Mouse (Mus musculus) stomach, embryonic 15.5 days (tissue): ENCODE measurements around the gene Hs3st6. TPM values are rescaled to one million over a fixed set of nuclear protein-coding genes. Genes with fewer than 3 reads are reported as not detected.
A peak's percentile ranks its signal among the peaks of the same experiment; 100 is the strongest.
"Not testable (repeated sequence)": the region's sequence is repeated elsewhere in the genome, so short reads cannot be mapped to it uniquely, and the experiment has no call there.

ENCODE experiments used
- ATAC-seq: fragments of 200-750 bp; cut with Nextera tagmentation; 2 replicates; pipeline ENCODE4 v1.8.0; 2017; ENCODE audit warnings: low read depth, moderate number of reproducible peaks, moderate TSS enrichment; ENCODE audit not compliant: insufficient read depth, low FRiP score
- H3K27ac ChIP-seq: fragments of 300-500 bp; sonication (generic); 2 replicates; pipeline ENCODE4 v1.5.1; 2015; ENCODE audit warnings: mild to moderate bottlenecking, inconsistent platforms
- H3K27me3 ChIP-seq: fragments of 300-500 bp; sonication (generic); replicated peaks from 2 replicates; pipeline ENCODE4 v1.6.1; 2015; ENCODE audit warnings: inconsistent platforms
- H3K36me3 ChIP-seq: fragments of 300-500 bp; sonication (generic); 2 replicates; pipeline ENCODE4 v1.6.1; 2015; ENCODE audit warnings: inconsistent platforms
- H3K4me1 ChIP-seq: fragments of 300-500 bp; sonication (generic); 2 replicates; pipeline ENCODE4 v1.6.1; 2015; ENCODE audit warnings: inconsistent platforms
- H3K4me2 ChIP-seq: fragments of 300-500 bp; sonication (generic); 2 replicates; pipeline ENCODE4 v1.6.1; 2015; ENCODE audit warnings: mild to moderate bottlenecking, inconsistent platforms
- H3K4me3 ChIP-seq: fragments of 300-500 bp; sonication (generic); replicated peaks from 2 replicates; pipeline ENCODE4 v1.5.1; 2015; ENCODE audit warnings: inconsistent platforms
- H3K9ac ChIP-seq: fragments of 300-500 bp; sonication (generic); 2 replicates; pipeline ENCODE4 v1.6.1; 2015; ENCODE audit warnings: inconsistent platforms
- H3K9me3 ChIP-seq: fragments of 300-500 bp; sonication (generic); 2 replicates; pipeline ENCODE4 v1.6.1; 2016; ENCODE audit warnings: inconsistent platforms
- WGBS: fragments of 180-500 bp; shearing (Covaris S2); methylation state at CpG from one replicate; pipeline ENCODE4 v1.1.7; 2015; 5-methylcytosine and 5-hydroxymethylcytosine counted together
- polyA plus RNA-seq: library from polyadenylated mRNA; unstranded; fragments of >200 nt; fragmentation: Nextera tagmentation; extraction: Ambion mirVana; gene quantifications from 2 replicates; pipeline ENCODE4 v1.2.1, GENCODE M21; 2015

Hs3st6 gene
- polyA plus RNA-seq: 1.1 and 1.5 TPM in 2 replicates

- peaks cover 54% of the 10 kb centered on the region for H3K27me3 ChIP-seq
- under 1% methylated on average over 65 of the region's 82 CpGs for WGBS
- H3K9me3 ChIP-seq: no peaks in the 10 kb centered on the region
- no peaks in the 10 kb centered on the region for H3K36me3 ChIP-seq
- H3K4me2 ChIP-seq: peak within 1 kb of the TSS; percentile 97
- peaks cover 5% of the 10 kb centered on the region; the same call in 1 of the 2 replicates for H3K4me1 ChIP-seq
- no peak within 1 kb of the TSS for H3K9ac ChIP-seq
- peak within 1 kb of the TSS; percentile 51 for H3K4me3 ChIP-seq
- peak; percentile 85 for ATAC-seq
- H3K27ac ChIP-seq: no peak within 1 kb of the TSS
Observed at GRCm38 (mm10) chr17:24752415-24753394, at the start of gene Hs3st6. Gene Hs3st6 (plus strand): TSS chr17:24752988.

- Histone ChIP-seq H3K27ac (no peak overlapping the region), H3K4me1 (no peaks in the 10 kb centered on the region), H3K9me3 (no peaks in the 10 kb centered on the region), H3K9ac (no peak overlapping the region), H3K27me3 (no peaks in the 10 kb centered on the region), H3K4me3 (no peak overlapping the region), H3K4me2 (no peak overlapping the region), H3K36me3 (peaks cover 34% of the 10 kb centered on the region)
- ATAC-seq: no peak
- 92% methylated on average over 3 of the region's 3 CpGs for WGBS
Observed at GRCm38 (mm10) chr17:24705821-24706220, 47.0 kb upstream of the Hs3st6 start.

GRCm38 (mm10) chr17:24706982-24707800 is 45.6 kb upstream of the Hs3st6 start, which contains the start of gene Tbl3:
Gene Tbl3 (minus strand): TSS chr17:24707660.
- Histone ChIP-seq H3K27me3 (no peaks in the 10 kb centered on the region), H3K4me2 (peak within 1 kb of the TSS; percentile 79), H3K27ac (peak within 1 kb of the TSS; percentile 86), H3K9me3 (no peaks in the 10 kb centered on the region), H3K9ac (peak within 1 kb of the TSS; percentile 80), H3K4me1 (no peaks in the 10 kb centered on the region), H3K36me3 (peaks cover 20% of the 10 kb centered on the region), H3K4me3 (peak within 1 kb of the TSS; percentile 86)
- ATAC-seq: peak; percentile 80
- WGBS: 4% methylated on average over 32 of the region's 32 CpGs

- no peak for ATAC-seq
- H3K9me3 ChIP-seq: no peaks in the 10 kb centered on the region
- no peaks in the 10 kb centered on the region for H3K27me3 ChIP-seq
- no peaks in the 10 kb centered on the region for H3K4me1 ChIP-seq
- peak overlapping the region; percentile 79 for H3K4me2 ChIP-seq
- 5% methylated on average over 24 of the region's 24 CpGs for WGBS
- peak overlapping the region; percentile 80 for H3K9ac ChIP-seq
- H3K36me3 ChIP-seq: peaks cover 16% of the 10 kb centered on the region
- H3K27ac ChIP-seq: peak overlapping the region; percentile 86
- H3K4me3 ChIP-seq: peak overlapping the region; percentile 86
Observed at GRCm38 (mm10) chr17:24707801-24708425, 44.9 kb upstream of the Hs3st6 start.

GRCm38 (mm10) chr17:24708646-24709045 is 44.1 kb upstream of the Hs3st6 start:
- Histone ChIP-seq H3K9me3 (no peaks in the 10 kb centered on the region), H3K27me3 (no peaks in the 10 kb centered on the region), H3K27ac (no peak overlapping the region), H3K4me3 (peak overlapping the region; percentile 86; the same call in 1 of the 2 replicates), H3K4me2 (no peak overlapping the region), H3K36me3 (peaks cover 13% of the 10 kb centered on the region), H3K4me1 (no peaks in the 10 kb centered on the region), H3K9ac (no peak overlapping the region)
- 34% methylated on average over 2 of the region's 2 CpGs for WGBS
- no peak for ATAC-seq

GRCm38 (mm10) chr17:24715556-24715955 is 37.2 kb upstream of the Hs3st6 start:
- no peaks in the 10 kb centered on the region for H3K9me3 ChIP-seq
- ATAC-seq: no peak
- peaks cover 11% of the 10 kb centered on the region; the same call in 1 of the 2 replicates for H3K36me3 ChIP-seq
- H3K27me3 ChIP-seq: no peaks in the 10 kb centered on the region
- H3K9ac ChIP-seq: no peak overlapping the region
- no peak overlapping the region for H3K4me3 ChIP-seq
- H3K4me2 ChIP-seq: no peak overlapping the region
- no peak overlapping the region for H3K27ac ChIP-seq
- no peaks in the 10 kb centered on the region; the same call in 1 of the 2 replicates for H3K4me1 ChIP-seq
- 77% methylated on average over 6 of the region's 6 CpGs for WGBS

- no peak for ATAC-seq
- Histone ChIP-seq H3K36me3 (peaks cover 12% of the 10 kb centered on the region; the same call in 1 of the 2 replicates), H3K27me3 (no peaks in the 10 kb centered on the region), H3K4me2 (no peak overlapping the region), H3K9me3 (no peaks in the 10 kb centered on the region), H3K4me1 (peaks cover 1% of the 10 kb centered on the region; the same call in 1 of the 2 replicates), H3K4me3 (no peak overlapping the region), H3K9ac (no peak overlapping the region), H3K27ac (no peak overlapping the region)
- WGBS: 95% methylated on average over 15 of the region's 15 CpGs
Observed at GRCm38 (mm10) chr17:24716166-24716682, 36.6 kb upstream of the Hs3st6 start.

GRCm38 (mm10) chr17:24717943-24718342 is 34.8 kb upstream of the Hs3st6 start, which contains the start of the genes Rnf151 and Rps2:
Gene Rnf151 (minus strand): TSS chr17:24718063.
Gene Rps2 (plus strand): TSS chr17:24718116.
- no peak for ATAC-seq
- Histone ChIP-seq H3K9me3 (no peaks in the 10 kb centered on the region), H3K27ac (no peak within 1 kb of the TSS), H3K4me2 (peak within 1 kb of the TSS; percentile 57), H3K4me3 (peak within 1 kb of the TSS; percentile 90), H3K27me3 (no peaks in the 10 kb centered on the region), H3K9ac (peak within 1 kb of the TSS; percentile 96; the same call in 1 of the 2 replicates), H3K36me3 (peaks cover 25% of the 10 kb centered on the region), H3K4me1 (peaks cover 16% of the 10 kb centered on the region)
- 87% methylated on average over 4 of the region's 4 CpGs for WGBS

GRCm38 (mm10) chr17:24718938-24719337 is 33.9 kb upstream of the Hs3st6 start:
- not testable (repeated sequence) for H3K9me3 ChIP-seq, ATAC-seq, H3K27me3 ChIP-seq, H3K27ac ChIP-seq
- WGBS: 62% methylated on average over 5 of the region's 5 CpGs
- Histone ChIP-seq H3K4me2 (peak overlapping the region; percentile 57), H3K4me1 (peaks cover 20% of the 10 kb centered on the region), H3K4me3 (peak overlapping the region; percentile 90), H3K36me3 (peaks cover 25% of the 10 kb centered on the region), H3K9ac (peak overlapping the region; percentile 96; the same call in 1 of the 2 replicates)

- H3K4me2 ChIP-seq: peak overlapping the region; percentile 80
- peak overlapping the region; percentile 83 for H3K27ac ChIP-seq
- H3K27me3 ChIP-seq: no peaks in the 10 kb centered on the region
- H3K4me3 ChIP-seq: peak overlapping the region; percentile 90
- H3K4me1 ChIP-seq: peaks cover 20% of the 10 kb centered on the region
- ATAC-seq: peak; percentile 97
- no peaks in the 10 kb centered on the region for H3K9me3 ChIP-seq
- H3K36me3 ChIP-seq: peaks cover 25% of the 10 kb centered on the region
- H3K9ac ChIP-seq: peak overlapping the region; percentile 96
- under 1% methylated on average over 61 of the region's 61 CpGs for WGBS
Observed at GRCm38 (mm10) chr17:24719494-24720222, 33.1 kb upstream of the Hs3st6 start.
